Mouse (Mus musculus) ovary, postnatal 10 days (tissue): ENCODE results near the gene Ptpn3.
"Not testable (repeated sequence)": the region's sequence is repeated elsewhere in the genome, so short reads cannot be mapped to it uniquely, and the experiment has no call there.

Experiments
- DNase-seq: peaks from one replicate; pipeline ENCODE4 v3.0.0; 2022; ENCODE audit warnings: low spot score

Ptpn3 gene

DNA sequence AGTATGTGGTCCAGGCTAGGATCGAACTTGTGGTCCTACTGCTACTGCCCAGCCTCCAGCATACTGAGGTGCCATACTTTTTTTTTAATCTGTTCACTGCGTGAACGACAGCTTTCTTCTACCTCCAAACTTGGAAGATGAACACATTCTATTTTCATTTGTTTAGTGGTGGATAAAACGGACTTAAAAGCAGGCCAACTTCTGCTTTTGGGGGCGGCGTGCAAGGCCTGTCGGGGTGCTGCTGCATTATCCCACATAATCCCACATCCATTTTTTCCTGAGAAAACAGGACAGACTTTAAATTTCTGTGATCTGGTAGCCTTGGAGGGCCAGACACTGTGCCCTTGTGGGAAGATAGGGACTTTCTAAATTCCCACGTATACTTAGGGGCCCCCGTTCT, 83.9 kb downstream of the Ptpn3 start:
- no peak for DNase-seq

GRCm38 (mm10) chr4:57216535-57216934, 85.1 kb downstream of the Ptpn3 start:
- no peak for DNase-seq

DNA sequence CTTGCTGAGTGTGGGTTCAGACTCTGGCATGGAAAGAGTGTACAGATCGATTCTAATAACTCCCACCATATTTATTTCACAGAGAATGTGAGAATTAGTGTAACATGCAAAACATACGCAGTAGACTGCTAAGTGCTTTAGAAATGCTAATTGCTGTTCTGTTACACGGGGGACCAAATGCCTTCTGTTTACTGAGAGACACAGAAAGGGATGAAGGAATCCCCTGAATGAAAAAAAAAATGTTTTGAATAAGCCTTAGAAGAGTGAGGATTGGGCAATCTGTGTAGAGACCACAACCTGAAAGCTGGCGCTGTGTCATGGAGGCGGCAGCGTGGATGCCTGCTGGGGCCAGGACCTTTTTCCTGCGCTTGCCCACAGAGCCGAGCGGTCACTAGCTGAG, 86.8 kb downstream of the Ptpn3 start:
- DNase-seq = no peak

GRCm38 (mm10) chr4:57214114-57214513, 87.5 kb downstream of the Ptpn3 start:
- DNase-seq = no peak

DNA sequence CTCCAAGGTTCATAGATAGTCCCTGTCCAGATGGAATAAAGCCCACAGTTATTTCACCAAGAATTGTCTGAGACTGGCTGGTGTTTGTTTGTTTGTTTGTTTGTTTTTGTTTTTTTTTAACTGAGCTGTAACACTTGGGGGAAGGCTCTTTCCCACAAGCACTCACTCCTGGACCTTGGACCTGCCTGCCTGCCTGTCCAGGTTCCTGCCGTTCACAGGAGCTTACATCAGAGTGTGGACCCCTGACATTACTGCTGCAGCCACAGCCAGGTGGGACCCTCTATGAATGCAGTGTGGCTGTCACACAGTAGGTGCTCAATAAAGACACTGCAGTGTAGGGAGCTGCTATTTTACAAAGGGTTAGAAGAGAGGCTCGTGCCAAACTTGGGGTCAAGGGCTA, 89.9 kb downstream of the Ptpn3 start:
- DNase-seq = no peak

- DNase-seq = no peak
Observed at GRCm38 (mm10) chr4:57205908-57206307, 95.7 kb downstream of the Ptpn3 start.

DNA sequence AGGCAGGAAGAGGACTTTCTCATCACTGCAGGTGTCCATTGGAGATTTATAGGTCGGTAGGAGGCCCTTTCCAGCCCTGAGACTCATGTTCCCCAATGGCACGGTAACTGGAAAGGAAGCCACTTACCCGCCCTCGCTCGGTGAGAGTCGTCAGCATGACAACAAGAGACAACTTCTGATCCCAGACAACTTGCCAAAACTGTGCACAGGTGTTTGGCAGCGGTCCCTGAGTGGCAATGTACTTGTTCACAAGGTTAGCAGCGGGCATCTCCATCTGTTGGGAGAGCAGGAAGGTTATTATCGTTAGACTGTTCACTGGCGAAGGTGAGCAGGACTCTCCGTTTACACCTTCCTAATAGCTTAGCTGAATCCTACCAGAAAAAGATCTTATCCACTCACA, 96.9 kb downstream of the Ptpn3 start:
- DNase-seq = no peak

- DNase-seq = no peak
Observed at GRCm38 (mm10) chr4:57202660-57203361, 98.8 kb downstream of the Ptpn3 start.

DNA sequence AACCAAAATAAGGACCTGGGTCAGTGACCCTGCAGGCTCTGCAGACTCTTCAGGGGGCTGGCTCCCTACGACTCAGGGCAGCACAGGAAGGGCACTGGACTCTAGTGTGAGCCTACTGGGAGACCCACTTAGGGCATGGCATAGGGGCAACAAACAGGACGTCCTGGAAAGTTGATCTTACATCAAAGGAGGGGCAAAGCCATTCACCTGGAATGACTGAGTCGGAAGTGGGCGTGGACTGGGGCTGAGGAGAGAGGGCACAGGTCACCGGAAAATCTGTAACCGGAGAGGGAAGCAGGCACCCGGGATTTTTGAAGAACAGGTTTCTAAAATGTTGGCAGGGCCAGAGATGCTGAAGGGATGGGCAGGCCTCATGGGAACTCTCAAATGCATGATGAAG, 99.5 kb downstream of the Ptpn3 start:
- no peak for DNase-seq

- no peak for DNase-seq
Observed at GRCm38 (mm10) chr4:57200661-57201060, 101.0 kb downstream of the Ptpn3 start.

GRCm38 (mm10) chr4:57198666-57199393, 102.8 kb downstream of the Ptpn3 start:
- not testable (repeated sequence) for DNase-seq

DNA sequence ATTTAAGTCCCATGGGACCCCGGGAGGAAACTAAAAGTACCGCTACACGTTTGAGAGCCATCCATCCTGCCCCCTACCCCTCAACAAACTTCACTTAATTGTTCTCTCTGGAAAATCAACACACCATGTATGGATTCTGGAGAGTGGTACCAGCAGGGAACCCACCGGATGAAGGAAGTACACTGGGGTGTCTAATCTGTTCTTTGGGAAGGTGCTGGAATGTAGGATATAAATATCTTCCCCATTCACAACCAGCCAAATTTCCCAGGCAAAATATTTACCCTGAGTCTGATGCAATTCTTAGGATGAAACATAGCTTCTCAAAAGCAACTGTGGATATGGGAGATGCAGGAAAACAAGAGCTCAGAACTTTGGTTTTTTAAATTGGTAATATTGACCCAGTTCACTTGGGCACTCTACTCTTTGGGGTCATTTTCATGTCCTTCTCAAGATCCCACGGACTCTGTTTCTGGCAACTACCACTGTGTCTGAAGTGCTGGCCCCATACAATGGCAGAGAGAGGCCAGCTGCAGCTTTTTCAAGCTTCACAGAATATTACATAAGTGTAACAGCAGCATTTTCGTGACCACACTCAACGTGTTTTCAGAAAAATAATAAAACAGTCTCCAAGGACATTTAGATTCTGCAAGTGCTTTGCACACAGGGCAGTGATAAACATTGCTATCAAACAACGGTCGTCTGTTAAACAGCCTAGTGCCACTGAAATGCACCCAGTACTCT, 109.9 kb downstream of the Ptpn3 start:
- no peak for DNase-seq

- no peak for DNase-seq
Observed at GRCm38 (mm10) chr4:57189881-57190280, 111.8 kb downstream of the Ptpn3 start.

DNA sequence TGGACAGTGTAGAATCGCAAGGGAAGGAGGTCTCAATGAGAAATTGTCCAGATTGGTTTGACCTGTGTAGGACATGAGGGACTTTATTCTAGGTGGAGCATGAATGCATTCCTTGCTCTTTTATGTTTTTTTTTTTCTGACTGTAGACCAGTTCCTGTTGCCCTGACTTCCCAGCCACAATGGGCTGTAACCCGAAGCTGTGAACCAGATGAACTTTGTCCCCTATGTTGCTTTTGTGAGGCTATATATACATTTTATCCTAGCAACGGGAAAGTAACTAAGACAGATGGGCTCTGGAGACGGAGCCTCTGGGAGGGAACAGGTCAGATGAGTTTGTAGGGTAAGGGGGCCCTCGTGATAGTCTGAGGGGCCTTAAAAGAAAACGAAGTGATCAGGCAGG, 115.6 kb downstream of the Ptpn3 start:
- DNase-seq = no peak

DNA sequence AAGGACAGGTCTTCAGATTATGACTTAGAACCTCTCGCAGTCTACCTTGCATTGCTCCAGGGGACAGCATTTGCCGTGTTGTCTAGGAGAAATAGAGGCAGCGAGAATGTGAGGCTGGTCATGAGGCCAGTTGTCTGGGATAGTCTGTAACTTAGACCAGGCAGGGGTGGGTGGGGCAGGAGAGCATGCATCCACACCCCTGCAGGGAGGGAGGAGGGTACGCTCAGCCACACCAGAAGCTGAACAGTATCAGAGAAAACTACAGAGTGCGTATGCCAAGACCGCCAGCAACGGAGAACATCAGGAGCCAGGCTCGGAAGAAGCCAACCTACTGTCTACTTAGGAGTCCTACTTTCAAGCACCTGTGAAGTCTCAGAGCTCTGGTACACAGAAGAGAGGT, 116.2 kb downstream of the Ptpn3 start:
- DNase-seq = no peak

GRCm38 (mm10) chr4:57183493-57183892, 118.1 kb downstream of the Ptpn3 start:
- DNase-seq = no peak

GRCm38 (mm10) chr4:57181538-57181937, 120.1 kb downstream of the Ptpn3 start:
- no peak for DNase-seq

DNA sequence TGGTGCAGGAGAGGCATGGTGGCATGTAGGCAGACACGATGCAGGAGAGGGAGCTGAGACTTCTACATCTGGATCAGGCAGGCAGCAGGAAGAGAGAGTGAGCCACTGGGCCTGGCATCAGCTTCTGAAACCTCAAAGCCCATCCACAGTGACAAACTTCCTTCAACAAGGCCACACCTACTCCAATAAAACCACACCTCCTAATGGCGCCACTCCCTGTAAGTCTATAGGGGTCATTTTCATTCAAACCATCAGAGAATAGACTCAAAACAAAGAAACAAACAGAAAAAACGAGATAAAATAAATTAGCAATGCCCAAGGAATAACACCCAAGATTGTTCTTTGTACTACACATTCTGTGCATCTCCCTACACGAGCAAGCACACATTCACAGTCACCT, 122.8 kb downstream of the Ptpn3 start:
- DNase-seq = no peak

- DNase-seq = no peak
Observed at GRCm38 (mm10) chr4:57175329-57175728, 126.3 kb downstream of the Ptpn3 start.

GRCm38 (mm10) chr4:57172861-57173260, 128.8 kb downstream of the Ptpn3 start:
- no peak for DNase-seq

DNA sequence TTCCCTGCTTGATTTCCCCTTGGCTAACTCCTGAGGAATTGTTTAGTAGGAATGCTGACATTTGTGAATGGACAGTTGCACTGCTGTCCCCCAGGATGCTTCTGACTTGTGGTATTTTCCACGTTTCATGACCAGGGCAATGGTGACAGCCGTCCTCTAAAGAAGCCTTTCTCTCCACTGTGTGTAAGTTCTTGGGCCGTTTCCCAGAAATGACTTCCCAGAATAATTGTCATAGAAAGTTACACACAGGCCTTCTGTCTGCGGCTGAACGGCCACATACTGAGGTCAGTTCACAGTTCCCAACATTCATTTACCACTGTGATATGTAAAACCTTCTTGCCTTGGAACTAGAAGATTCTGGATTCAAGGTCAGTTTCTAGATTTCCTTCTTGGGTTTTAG, 129.8 kb downstream of the Ptpn3 start:
- DNase-seq = no peak

GRCm38 (mm10) chr4:57168680-57169079, 133.0 kb downstream of the Ptpn3 start:
- no peak for DNase-seq

DNA sequence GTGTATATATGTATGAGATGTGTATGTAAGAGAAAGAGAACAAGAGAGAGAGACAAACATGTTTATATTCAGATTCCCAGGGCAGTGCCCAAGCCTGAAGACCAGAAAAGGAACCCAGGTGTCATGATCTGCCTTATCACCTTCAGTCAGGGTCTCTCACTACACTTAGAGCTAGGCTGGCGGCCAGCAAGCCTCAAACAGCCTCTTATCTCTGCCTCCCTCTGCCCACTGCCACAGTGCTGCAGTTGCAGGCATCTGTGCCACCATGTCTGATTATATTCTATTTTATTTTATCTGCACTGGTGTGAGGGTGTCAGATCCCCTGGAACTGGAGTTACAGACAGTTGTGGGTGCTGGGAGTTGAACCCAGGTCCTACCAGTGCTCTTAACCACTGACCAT, 133.4 kb downstream of the Ptpn3 start:
- no peak for DNase-seq
